Mouse (Mus musculus) frontal cortex, adult 2 months (tissue): ENCODE measurements around the gene Cacna1s. TPM values are rescaled to one million over a fixed set of nuclear protein-coding genes. Genes with fewer than 3 reads are reported as not detected.
A peak's percentile ranks its signal among the peaks of the same experiment; 100 is the strongest.

Source experiments
- DNase-seq, 2 experiments: peaks; one replicate each; pipeline ENCODE4 v3.0.0; 2022; ENCODE audit warnings: low spot score in 1 of 2; ENCODE audit errors: extremely low spot score in 1 of 2
- polyA plus RNA-seq: library from polyadenylated mRNA; depleted of rRNA; stranded (reverse); fragments of >200 nt; gene quantifications from 2 replicates; pipeline ENCODE4 v1.2.3, GENCODE M21; 2012

The Cacna1s gene
- polyA plus RNA-seq, 1 experiment = 4.5 TPM

DNA sequence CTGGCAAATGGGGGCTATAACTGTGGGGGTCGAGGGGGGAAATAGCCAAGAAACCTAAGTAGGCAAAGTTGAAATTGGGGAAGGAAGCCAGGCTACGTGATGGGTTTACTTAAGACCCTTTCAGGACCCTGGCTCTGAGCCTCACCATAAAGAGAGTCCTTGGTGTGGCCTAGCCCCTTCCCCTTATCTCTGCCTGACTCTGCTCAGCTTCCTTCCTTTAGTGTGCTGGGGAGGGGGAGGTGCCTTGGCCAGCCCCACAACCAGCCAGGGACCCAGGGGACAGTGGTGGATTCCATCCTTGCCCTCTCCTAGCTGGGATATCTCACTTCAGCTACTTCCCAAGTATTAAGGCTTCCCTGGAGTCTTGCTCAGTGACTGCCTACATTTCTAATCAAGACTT lies 82.0 kb downstream of the Cacna1s start:
- no peak for DNase-seq

DNA sequence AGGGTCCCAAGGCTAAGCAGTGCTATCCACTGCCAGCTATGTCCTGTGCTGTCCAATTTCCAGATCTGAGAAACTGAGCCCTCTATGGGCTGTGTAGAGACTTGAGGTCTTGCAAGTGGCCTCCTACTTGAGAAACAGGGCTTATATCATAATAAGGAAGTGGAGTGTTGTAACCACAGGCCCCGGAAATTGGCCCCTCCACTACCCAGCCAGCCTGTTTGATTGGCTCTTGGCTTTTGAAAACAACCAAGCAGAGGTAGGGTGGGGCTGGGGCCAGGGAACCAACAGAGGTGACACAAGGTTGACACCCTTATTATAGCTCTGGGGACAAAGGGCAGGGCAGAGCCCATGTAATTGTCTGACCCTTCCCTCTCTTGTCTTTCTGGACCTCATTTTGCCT lies 82.5 kb downstream of the Cacna1s start:
- no peak for DNase-seq

DNA sequence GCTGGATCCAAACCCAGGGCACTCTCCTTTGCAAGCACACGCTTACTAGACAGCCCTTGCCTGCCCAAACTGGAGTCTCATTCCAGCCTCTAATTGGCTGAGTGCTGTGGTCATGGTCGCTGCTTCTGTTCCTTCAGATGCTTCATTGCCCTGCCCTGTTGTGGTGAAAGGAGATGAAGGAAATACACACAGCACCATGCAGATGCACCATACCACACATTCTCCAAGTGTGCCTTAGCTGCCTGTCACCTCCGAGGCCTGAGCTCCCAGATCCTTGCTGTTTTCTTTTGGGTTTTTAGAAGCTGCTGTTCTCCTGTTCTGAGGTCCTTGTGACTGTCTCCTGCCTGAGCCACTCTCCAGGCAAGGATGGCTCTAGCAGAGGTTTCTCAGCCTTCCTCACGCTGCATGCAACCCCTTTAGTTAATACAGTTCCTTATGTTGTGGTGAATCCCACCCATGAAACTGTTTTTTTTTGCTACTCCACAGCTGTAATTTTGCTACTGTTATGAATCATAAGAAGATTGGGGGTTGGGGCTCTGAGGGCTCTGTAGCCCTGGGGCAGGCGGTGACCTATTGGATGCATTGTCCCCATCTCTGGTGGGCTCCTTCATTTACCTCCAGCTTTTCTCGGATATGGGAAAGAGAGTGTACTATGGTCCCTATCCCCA lies 83.4 kb downstream of the Cacna1s start:
- DNase-seq = no peak

DNA sequence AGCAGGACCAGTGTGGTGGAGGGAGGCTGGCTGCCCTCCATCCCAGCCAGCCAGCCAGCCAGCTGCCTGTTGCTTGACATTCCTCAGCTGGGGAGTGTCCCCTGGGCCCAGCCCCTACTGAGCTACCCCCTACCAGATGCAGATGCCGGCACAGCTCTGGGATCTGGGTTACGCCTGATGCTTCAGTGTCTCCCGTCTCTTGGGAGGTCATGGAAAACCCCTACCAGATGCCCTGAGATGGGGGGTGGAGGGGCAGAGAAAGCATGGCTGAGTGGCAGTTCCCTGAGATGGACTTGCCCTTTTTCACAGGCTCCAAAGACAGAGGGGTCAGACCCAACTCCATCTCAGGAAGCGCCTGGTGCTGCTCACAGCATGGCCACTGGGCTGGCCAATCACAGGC lies 84.0 kb downstream of the Cacna1s start:
- no peak for DNase-seq

DNA sequence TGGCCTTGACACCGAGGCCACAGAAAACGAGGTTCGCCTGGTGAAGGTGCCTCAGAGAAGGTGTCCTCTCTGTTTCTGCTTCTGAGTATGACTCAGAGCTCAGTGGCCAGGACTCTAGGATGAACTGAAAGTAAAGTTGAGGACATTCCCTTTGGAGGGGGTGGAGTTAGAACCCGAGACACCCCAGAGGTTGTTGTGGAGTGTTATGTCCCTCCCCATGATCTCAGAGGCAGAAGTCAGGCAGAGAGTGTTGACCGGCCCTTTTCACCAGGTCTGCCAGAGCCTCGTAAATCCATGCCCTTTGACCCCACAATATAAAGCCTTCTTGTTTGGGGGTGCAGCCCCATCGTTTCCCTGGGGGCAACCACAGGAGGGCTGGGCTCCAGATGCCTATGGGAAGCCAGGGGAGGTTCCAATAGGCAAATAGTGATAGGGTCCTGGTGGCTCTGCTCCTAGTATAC lies 84.6 kb downstream of the Cacna1s start:
- DNase-seq = no peak

DNA sequence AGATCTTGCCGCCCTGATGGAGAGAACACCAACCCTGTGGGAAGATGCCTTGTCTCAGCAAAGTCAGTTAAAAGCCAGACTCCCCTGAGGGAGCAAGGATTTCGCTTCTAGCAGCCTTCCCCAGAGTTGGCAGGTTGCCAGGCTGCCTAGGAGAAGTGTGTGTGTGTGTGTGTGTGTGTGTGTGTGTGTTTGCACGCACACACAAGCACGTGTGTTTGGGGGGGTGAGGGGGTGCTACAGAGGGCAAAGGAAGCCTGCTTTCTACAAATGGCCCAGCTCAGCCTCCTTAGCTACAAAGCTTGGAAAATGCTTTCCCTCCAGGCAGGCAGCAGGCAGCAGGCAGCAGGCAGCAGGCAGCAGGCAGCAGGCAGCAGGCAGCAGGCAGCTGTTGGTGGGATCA lies 85.0 kb downstream of the Cacna1s start:
- DNase-seq = peak in 1 of 2 experiments; percentile 67

DNA sequence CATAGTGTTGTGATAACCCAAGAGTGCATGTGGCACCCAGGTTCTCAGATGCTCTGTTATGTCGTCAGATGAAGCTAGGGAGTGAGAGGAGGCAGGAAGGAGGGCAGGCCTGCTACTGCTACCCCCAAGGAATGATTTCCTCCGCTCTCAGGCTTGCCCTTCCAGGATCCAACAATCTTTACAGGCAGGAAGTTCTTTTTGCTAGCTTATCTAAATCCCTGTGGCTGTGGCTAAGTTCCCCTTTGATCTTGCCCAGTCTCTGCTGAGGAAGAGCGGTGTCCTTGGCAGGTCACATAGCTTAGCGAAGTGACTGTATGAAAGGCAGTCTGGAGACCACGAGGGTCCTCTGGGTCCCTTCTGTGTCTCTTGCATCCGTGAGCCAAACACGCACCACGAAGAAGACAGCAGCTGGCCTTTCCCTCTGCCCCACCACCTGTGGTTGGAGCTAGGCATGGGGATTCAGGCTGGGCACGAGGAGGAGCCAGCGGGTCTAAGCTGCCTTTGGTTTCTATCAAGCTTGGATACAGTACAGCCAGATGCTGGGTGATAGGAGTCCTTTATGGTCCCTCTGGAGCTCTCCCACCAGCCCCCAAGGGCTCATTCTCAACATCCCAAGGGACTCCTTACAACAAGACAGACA lies 85.8 kb downstream of the Cacna1s start:
- DNase-seq = no peak

DNA sequence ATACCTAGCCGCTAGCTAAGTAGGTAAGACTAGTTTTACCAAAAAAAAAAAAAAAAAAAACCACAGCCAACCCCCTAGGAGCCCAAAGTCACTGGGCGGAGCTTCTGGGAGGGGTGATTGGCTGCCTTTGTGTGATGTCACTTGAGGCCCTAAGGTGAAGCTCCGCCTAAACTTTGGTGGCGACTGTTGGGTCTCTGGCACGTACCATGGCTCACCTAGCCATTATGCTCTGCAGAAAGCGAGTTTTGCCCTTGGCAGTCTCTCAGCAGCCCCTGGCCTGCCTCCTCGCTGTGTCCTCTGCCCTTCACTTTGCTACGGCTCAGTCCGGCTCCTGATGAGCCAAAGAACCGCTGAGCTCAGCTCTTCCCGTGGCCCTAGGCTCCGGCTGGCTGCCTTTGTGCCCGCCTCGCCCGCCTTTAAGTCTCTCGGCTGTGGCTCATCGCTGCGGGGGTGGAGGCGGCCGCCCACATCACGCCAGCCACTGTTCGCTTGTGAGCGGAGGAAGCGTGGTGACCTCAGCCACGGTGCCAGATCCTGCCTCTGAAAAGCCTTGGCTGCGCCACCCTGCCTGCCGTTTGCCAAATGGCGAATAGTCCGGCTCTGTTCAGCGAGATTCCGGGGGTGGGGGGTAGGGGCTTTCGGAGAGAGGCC lies 87.6 kb downstream of the Cacna1s start:
- peak; percentile 84 to 92 for DNase-seq

DNA sequence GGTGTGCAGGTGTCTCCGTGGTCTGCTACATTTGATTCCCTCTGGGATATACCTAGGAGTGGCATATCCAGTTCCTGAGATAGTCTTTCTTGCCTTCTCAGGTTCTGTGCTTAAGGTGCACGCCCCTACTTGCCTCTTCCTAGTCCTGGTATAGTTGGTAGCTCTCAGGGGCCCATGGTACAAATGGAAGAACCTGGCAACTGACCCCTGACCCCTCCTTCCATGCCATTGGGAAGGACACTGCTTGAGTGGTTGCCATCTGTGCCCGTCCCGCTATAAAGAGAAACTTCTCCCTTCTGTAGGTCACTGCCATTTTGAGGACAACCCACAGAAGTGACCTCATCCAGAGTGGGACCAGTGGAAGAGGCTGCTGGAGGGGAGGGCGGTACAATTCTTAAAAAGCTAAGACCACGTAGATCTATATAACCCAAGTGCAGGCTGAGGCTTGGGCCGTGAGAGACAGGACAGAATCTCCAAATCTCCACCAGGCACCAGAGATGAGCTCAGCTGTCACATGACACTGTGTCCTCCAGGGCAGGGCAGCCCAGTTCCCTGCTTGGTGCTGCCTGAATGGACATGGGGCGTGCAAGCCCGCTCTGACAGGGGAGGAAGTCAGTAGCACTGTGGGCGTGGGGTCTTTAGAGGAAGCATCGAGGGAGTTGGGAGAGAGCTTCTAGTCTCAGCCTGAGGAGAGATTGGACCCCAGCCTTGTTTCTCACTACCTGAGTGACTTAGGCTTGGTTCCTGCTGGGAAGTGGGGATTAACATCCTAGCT lies 88.8 kb downstream of the Cacna1s start:
- DNase-seq = no peak

DNA sequence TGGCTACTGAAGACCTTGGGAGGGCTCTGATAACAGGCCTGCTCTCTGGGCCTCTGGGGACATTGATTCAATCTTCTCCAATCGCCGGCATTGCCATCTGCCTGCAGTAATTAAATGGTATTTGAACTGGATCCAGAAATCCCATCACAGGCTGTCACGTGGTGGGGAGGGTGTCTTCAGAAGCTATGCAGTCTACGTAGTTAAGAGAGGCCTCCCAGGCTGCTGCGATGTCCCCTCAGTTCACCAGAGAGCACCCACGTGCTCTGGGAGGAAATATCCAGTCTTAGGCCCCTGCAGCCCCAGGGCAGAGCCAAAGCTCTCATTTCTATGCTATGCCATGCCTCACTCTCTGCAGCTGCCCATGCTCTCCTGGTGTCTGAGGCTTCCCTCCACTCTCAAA lies 89.8 kb downstream of the Cacna1s start:
- peak; percentile 62 to 66 for DNase-seq

DNA sequence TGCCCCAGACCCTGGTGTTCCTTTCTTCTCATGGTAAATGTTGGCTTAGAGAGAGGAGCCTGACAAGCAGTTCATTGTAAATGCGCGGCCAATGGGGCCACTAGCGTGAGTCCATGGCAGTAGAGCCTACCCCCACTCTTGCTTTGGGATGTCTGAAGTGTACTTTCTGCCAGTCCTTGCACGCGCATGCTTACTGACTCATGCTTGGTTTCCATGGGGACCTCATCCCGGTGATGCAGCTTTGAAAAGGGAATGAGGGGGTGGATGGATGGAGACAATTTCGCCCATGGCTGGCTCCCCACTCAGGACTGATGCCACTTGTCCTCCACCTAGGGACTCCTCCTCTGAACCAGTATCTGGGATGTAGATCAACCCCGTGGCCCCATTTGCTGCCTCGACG lies 91.0 kb downstream of the Cacna1s start:
- peak; percentile 75 to 88 for DNase-seq

DNA sequence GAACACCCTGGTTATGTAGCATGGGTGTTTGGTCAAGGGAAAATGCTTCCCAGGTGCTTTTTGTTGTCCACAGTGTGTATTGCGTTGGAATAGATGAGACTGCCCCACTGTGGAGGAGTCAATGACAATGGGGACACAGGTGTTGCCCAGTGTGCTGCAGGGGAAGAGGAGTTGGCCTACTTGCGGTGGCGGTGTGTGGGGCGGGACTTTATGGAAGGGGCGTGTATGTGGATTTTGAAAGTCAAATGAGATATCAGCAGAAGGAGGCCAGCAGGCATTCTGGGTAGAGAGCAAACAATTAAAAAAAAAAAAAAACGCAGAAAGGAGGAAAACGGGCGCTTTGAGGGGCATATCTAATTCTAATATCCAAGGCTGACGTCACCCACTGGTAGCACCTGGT lies 97.2 kb downstream of the Cacna1s start:
- DNase-seq = no peak

DNA sequence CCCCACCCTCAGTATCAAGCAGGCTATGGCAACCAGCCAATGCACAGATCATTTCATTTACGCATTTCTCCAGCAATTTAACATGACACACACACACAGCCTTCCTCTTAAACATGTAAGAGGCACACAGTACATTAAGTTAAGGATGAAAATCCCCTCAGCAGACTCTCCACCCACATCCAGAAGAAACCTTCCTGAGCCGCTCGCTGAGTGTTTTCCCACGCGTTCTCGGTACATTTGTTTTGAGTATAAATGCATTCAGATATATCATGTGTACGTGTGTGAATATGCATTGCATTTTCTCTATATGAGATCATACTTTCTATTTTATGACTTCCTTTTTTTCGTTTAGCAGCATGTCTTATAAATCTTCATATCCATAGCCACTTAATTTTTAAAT lies 98.8 kb downstream of the Cacna1s start:
- peak in 1 of 2 experiments; percentile 70 for DNase-seq

DNA sequence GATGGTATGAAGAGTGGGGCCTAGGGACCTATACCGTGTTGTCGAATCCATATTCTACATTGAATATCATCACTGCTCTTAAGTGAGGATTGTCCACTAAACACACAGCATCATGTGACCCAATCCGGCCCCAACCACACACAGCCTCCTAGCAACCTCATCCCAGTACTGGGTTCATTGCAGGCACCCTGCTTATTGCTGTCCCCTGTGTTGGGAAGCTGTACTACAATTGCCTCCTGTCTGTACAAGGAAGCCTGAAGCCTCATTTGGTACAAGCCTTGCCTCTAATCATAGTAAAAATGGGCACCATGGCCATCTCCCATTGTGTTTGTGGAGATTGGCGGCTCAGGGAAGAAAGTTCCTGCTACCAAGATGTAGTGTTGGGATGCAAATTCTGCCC lies 103.8 kb downstream of the Cacna1s start:
- DNase-seq = no peak

DNA sequence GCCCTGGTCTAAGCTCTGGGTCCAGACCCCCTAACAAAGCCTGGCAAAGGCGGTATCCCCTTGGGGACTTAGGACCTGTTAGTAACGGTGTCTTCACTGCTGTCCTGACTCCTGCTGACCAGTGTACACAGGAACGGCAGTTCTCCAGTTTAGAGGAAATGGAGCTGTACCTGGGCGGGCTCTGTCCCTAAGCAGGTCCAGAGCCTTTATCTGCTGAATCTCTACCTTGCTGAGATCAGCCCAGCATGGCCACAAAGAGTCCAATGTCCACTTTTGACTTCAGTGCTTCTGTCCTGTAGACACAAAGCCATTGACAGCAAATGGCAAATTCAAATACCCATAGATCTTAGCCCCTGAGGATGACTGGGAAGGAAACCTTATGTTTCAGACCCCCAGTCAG lies 104.4 kb downstream of the Cacna1s start:
- DNase-seq = no peak

DNA sequence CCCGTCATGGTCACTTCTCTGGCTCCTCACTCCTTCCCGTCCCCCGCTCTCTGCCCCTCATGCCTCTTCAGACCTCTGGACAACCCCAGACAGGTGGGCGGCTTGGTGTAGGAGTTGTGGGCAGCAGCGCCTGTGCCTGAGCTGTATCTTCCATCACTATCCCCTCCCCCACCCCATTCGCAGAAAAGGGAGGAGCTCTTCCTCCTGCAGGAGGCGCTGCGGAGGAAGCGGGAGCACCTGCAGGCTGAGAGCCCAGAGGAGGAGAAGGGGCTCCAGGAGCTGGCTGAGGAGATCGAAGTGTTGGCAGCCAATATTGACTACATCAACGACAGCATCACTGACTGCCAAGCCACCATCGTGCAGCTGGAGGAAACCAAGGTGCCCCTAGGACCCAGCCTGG lies 107.3 kb downstream of the Cacna1s start:
- DNase-seq = no peak

DNA sequence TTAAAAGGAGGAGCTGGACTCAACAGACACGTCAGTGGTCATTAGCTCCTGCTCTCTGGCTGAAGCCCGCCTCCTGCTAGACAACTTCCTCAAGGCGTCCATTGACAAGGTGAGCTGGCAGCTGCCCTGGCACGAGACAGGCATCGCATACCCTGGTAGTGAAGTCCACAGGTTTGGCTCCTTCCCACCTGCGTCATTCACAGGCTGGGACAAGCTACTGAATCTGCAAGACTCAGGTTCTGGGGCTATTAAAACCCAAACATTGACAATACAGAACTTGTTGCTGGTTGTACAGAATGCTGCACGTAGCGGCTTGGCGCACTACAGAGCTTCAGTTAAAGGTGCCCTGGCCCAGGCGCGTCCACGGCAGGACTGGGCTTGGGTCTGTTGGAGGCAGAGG lies 107.7 kb downstream of the Cacna1s start:
- no peak for DNase-seq

DNA sequence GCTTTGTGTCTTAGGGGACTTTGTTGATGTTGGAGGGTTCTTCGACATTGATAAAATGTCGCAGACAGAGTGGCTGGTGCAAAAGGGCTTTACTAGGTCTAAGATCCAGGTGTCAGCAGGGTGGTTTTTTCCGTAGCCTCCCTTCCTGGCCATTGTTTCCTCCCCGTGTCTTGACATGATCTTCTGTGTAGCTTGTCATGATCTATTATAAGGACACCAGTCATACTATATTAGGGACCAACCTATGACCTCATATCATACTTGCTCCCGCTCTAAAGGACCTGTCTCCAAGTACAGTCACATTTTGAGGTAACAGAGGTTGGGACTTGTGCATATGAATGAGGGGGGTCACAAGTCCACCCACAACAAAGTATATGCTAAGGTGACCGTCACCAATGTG lies 108.4 kb downstream of the Cacna1s start:
- no peak for DNase-seq

DNA sequence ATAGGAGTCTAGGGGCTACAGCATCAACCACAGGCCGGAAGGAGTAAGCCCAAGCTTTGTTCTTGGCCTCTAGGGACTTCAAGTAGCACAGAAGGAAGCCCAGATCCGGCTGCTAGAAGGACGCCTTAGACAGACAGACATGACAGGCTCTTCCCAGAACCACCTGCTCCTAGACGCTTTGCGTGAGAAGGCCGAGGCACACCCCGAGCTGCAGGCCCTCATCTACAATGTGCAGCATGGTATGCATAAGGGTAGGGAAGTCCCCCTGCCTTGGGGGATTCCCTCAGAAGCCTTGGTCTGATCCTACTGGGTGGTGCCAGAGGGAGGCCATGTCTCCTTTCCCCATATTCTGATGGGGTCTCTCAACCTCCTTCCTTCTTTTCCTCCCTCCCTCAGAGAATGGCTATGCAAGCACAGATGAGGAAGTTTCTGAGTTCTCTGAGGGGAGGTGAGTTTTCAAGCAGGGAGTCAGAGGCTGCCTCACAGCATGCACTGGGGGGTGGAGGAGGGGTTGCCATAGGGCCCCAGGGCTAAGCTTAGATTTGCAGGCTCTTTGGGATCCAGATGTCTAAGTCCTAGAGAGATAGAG lies 108.9 kb downstream of the Cacna1s start:
- DNase-seq = no peak

DNA sequence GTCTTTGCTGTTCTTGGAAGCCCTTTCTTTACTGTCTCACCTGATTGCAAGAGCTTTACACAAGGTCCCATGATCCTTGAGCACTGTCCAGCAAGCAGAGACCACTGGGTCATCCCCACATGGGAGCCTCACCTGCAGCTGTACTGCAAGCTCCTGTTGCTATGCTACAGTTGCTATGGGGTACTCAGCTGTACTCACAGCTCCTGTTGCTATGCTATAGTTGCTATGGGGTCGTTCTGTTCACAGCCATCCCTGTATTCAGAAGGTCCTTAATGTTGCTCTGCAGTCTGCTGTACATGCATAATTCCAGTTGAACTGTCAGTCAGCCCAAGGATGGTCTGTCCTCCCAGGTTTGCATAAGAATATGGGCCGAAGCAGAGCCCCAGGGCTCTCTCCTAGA lies 112.9 kb downstream of the Cacna1s start:
- no peak for DNase-seq

DNA sequence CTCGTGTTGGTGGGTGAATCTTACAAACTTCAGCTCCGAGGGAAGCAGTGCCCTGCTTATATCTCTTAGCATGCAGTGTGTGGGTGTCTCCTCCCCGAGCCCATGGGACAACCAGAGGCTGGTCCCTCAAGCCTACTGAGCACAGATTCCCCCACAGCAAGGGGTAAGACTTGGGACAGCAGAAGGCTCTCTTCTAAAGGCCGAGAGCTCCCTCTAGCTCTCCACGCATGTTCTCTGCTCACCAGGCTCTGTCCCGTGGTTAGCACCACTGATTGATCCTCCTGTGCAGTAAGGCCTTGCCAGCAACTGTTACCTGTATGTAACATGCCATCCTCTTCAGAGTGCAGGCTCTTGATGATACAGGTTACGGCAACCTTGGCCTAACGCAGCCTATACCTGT lies 115.1 kb downstream of the Cacna1s start:
- peak; percentile 34 to 67 for DNase-seq
